Mouse (Mus musculus): ENCODE results near the gene Caskin2. TPM values are rescaled to one million over a fixed set of nuclear protein-coding genes. Genes with fewer than 3 reads are reported as not detected.

Gene Caskin2
- total RNA-seq, 2 experiments from 2014 or later, result 1.5 to 4.3 TPM

GRCm38 (mm10) chr11:115807971-115808370, 5.5 kb downstream of the Caskin2 start:
- no peak for ATAC-seq (replicated peaks; ENCODE audit: poor library complexity)

GRCm38 (mm10) chr11:115807306-115807705, 6.1 kb downstream of the Caskin2 start:
- ATAC-seq (replicated peaks; ENCODE audit: poor library complexity), result no peak

DNA sequence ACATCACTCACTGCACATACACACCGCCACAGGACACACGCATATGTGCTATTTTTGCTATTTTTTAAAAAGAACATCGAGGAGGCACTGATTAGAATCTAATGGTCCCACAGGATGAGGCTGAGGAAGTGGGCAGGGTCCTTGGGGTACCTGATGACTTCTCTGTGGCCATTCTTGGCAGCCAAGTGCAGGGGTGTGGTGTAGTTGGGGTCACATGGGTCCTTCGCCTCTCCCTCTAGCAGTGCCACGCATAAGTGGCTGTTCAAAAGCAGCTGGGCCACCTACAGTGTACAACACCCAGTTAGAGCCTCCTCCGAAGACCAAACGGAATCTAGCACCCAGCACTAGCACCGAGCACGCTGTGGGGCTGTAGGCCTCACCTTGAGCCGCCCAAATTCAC, 7.3 kb downstream of the Caskin2 start:
- ATAC-seq (replicated peaks; ENCODE audit: poor library complexity), result no peak

DNA sequence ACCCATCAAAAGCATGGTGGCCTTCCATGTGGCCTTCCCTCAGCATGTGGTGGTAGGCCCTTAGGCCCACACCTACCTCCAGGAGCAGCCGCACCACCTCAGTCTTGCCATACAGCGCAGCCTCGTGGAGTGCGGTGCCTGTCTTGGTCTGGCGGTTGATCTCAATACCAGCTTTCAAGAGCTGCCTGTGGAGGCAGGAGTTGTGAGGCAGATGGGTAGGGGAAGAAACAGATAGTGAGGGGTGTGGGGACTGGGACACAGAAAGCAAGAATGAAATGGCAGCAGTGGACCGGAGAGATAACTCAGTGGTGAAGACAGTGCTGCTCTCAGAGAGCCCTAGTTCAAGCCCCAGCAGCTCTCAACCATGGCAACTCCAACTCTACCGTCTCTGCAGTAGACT, 8.4 kb downstream of the Caskin2 start:
- ATAC-seq (replicated peaks; ENCODE audit: poor library complexity), result peak; percentile 92

DNA sequence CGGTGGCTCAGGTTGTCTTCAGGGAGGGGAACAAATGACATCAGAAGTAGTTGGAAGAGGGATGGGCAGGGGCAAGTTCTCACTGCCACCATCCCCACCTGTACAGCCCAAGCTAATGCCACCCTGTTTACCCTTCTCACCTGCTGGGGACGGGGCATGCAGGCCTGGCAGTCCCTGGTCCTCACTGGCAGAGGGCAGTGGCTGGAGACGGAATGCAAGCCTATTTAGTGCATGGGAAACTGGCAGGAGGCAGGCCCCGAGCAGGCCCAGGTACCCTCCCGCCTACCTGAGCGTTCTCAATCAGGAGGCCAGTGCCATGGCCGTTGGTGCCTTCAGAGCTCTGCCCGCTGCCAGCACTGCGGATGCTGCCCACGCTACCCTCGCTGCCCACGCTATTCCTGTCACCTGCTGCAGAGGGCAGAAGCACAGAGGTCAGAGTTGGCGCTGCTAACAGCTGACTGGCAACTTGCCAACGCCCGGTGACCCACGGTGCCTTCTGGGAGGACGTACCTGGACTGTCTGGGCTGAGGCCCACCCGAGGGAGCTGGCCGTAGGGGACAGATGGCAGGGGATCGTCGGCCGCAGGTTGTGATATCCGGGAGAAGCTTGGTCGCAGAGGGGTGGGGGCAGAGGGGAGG, 10.2 kb downstream of the Caskin2 start:
- no peak for ATAC-seq (replicated peaks; ENCODE audit: poor library complexity)

GRCm38 (mm10) chr11:115800981-115801380, 12.5 kb downstream of the Caskin2 start:
- ATAC-seq (replicated peaks; ENCODE audit: poor library complexity), result no peak

DNA sequence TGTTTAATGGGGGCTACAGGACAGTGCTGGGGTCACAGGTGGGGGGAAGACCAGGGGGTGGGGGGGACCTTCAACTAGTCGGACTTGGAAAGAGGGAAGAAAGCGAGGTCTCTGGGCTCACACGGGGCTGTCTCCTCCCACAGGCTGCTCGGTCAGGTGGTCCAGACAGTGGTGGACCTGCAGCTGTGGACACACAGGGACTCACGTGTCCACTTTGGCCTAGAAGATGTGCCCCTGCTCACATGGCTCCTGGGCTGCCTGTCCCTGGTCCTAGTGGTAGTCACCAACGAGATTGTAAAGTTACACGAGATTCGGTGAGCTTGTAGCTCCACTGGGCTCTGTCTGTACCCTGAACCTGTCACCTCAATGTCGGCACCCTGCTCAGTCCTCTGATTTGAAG, 15.8 kb downstream of the Caskin2 start:
- ATAC-seq (replicated peaks; ENCODE audit: poor library complexity), result no peak

- ATAC-seq (replicated peaks; ENCODE audit: poor library complexity), result no peak
These were observed 16.5 kb downstream of the Caskin2 start for GRCm38 (mm10) chr11:115796898-115797297.

DNA sequence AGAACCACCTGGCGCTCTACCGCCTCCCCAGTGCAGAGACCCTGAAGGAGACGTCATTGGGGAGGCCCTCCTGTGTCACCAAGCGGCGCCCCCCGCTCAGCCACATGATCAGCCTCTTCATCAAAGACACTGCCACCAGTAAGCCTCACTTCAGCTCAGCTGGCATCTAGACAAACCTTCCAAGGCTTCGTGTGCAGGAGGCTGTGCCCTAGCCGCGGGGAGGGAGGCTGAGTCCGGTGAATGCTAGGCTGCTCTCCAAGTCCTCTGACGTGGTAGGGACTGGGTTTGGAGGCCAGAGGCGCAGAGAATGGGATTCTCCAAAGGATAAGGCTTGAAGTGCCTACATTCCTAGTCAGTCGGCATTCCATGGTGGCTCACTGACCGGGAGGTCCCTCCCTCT, 21.1 kb downstream of the Caskin2 start:
- ATAC-seq (replicated peaks; ENCODE audit: poor library complexity), result no peak

DNA sequence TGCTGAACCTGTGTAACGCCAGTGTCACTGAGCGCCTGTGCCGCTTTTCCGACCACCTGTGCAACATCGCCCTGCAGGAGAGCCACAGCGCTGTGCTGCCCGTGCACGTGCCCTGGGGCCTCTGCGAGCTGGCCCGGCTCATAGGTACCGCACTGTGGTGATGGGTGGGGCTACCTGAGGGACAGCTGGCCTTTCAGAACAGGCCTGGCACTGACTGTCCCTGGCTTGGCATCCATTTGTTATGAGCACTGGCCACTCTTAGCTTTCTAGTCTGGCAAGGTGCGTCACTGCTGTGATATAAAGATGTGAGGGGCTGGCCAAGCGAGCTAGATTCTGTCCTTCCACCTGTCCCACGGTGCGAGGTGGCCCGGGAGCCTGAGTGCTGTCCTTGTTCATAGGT, 21.5 kb downstream of the Caskin2 start:
- ATAC-seq (replicated peaks; ENCODE audit: poor library complexity), result no peak

- no peak for ATAC-seq (replicated peaks; ENCODE audit: poor library complexity)
These were observed 23.7 kb downstream of the Caskin2 start for GRCm38 (mm10) chr11:115789787-115790186.

DNA sequence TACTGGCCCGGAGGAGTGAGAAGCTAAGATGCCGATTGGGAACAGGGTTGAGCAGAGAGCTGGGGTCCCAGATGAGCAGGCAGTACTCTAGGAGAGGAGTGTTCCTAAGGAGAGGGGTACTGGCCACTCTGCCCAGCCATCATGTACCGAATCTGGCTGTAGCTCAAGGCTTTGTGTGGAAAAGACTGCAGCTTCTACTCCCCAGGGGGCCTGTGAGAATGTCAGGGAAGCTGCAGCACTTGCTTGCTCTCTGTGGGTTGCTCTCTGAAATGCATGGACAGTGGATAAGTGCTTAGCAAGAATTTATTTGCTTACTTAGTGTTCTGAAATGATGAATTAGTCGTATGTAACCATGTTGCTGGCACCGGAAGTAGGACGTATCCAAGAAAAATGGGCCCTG, 27.0 kb downstream of the Caskin2 start:
- no peak for ATAC-seq (replicated peaks; ENCODE audit: poor library complexity)

DNA sequence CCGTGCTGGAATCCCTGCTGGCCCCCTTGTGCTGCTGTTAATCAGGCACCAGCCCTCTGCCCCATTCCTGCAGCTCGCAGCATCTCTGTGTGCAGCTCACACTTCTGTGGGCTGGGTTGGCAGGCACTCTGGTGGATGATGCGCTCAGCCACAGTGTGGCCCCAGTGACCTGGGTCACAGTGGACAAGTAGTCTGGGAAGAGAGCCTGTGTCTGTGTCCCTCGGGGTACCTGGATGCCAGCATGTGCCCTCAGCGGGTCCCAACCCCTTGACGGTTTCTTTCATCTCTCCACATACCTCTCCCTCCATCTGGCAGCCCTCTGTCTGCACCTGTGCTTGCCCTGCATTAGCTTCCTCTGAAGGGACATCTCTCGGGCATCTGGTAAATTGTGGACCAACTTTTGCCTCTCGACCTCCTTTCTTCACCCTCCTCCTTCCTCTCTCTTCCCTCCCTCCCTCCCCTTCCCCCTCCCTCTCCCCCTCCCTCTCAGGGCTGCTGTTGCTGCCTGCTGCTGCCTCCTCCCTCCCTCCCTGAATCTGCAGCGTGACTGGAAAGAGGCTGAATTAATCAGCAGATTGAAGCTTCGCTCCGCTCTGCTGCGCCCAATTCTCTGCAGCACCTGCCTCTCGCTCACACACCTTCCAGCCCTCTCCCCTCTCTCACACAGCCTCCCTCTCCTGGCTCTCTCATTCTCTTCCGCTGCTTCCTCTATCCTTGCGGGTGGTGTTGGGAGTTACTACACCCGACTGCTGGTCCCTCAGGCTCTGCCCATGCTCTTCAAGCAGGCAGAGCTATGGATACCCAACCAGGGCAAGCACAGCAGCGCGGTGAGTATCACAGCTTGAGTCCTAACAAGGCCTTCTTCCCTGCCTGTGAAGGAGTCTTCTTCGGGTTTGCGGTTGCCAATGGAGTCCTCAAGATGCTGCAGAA, 33.0 kb downstream of the Caskin2 start:
- ATAC-seq (replicated peaks; ENCODE audit: poor library complexity), result no peak

- ATAC-seq (replicated peaks; ENCODE audit: poor library complexity), result peak; percentile 77
These were observed 34.3 kb downstream of the Caskin2 start for GRCm38 (mm10) chr11:115779038-115779571.

- ATAC-seq (replicated peaks; ENCODE audit: poor library complexity), result no peak
These were observed 35.7 kb downstream of the Caskin2 start for GRCm38 (mm10) chr11:115777487-115778335.

GRCm38 (mm10) chr11:115776954-115777353, 36.5 kb downstream of the Caskin2 start:
- ATAC-seq (replicated peaks; ENCODE audit: poor library complexity), result no peak

GRCm38 (mm10) chr11:115775821-115776665, 37.4 kb downstream of the Caskin2 start:
- no peak for ATAC-seq (replicated peaks; ENCODE audit: poor library complexity)

- ATAC-seq (replicated peaks; ENCODE audit: poor library complexity), result no peak
These were observed 38.8 kb downstream of the Caskin2 start for GRCm38 (mm10) chr11:115774653-115775052.

- no peak for ATAC-seq (replicated peaks; ENCODE audit: poor library complexity)
These were observed 44.5 kb downstream of the Caskin2 start for GRCm38 (mm10) chr11:115768896-115769295.

DNA sequence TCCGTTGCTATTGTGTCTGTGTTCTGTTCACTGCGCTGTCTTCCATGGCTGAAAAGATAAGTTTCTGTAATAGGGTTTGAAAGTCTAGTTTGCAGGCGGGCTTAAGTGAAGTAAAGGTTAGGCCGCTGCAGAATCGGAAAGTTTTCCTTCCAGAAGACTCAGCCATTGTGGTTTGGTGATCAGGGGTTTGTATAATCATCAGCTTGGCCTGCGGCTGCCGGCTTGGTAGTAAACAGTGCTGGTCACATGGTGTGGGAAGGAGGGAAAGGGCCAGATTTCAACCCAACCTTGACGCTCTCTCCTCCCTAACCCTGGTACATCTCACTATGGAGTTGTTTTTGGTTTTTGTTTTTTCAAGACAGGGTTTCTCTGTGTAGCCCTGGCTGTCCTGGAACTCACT, 46.5 kb downstream of the Caskin2 start:
- ATAC-seq (replicated peaks; ENCODE audit: poor library complexity), result no peak
